Mouse (Mus musculus): Measurements from ENCODE around the gene Bcl2l13. TPM values are rescaled to one million over a fixed set of nuclear protein-coding genes. Genes with fewer than 3 reads are reported as not detected.

The Bcl2l13 gene
- polyA plus RNA-seq, 1 experiment from 2014 or later = 14.0 TPM

GRCm38 (mm10) chr6:120927765-120928164 lies 91.8 kb downstream of the Bcl2l13 start:
- H3K27ac ChIP-seq (ENCODE audit: low read length) = no peak overlapping the region

GRCm38 (mm10) chr6:120929421-120929820 lies 93.4 kb downstream of the Bcl2l13 start:
- TF ChIP-seq CTCF (IDR thresholded peaks at IDR 0.05) = no peak
- TF ChIP-seq EP300 (IDR thresholded peaks at IDR 0.05) = no peak
- no peaks in the 10 kb centered on the region; the same call in none of the 2 replicates for H3K36me3 ChIP-seq (ENCODE audit: insufficient read depth, low read length)
- no peak overlapping the region for H3K4me3 ChIP-seq (ENCODE audit: low read depth, low read length)
- H3K9ac ChIP-seq (replicated peaks; ENCODE audit: low read depth) = no peak overlapping the region
- no peak for ATAC-seq
- H3K27ac ChIP-seq (ENCODE audit: low read length) = no peak overlapping the region
- no peaks in the 10 kb centered on the region for H3K4me1 ChIP-seq (ENCODE audit: insufficient read depth, low read depth, low read length)
- no peak overlapping the region for H3K4me2 ChIP-seq (replicated peaks; ENCODE audit: low read depth, low read length)
- DNase-seq (ENCODE audit: low spot score) = no peak
- 57% methylated on average over 1 of the region's 1 CpGs for WGBS
- no peaks in the 10 kb centered on the region for H3K27me3 ChIP-seq (replicated peaks; ENCODE audit: insufficient read depth, low read length)
- no peaks in the 10 kb centered on the region for H3K9me3 ChIP-seq (ENCODE audit: low read length)

More at GRCm38 (mm10) chr6:120927765-120928164, 91.8 kb downstream of the Bcl2l13 start:
- DNase-seq (ENCODE audit: low spot score) (peak; percentile 55), ATAC-seq (peak; percentile 90)
- TF ChIP-seq CTCF (IDR thresholded peaks at IDR 0.05) (no peak), EP300 (IDR thresholded peaks at IDR 0.05) (peak; percentile 95)
- Histone ChIP-seq H3K4me1 (ENCODE audit: insufficient read depth, low read depth, low read length) (no peaks in the 10 kb centered on the region), H3K4me3 (ENCODE audit: low read depth, low read length) (no peak overlapping the region), H3K4me2 (replicated peaks; ENCODE audit: low read depth, low read length) (no peak overlapping the region), H3K9ac (replicated peaks; ENCODE audit: low read depth) (no peak overlapping the region), H3K36me3 (ENCODE audit: insufficient read depth, low read length) (no peaks in the 10 kb centered on the region; the same call in 1 of the 2 replicates), H3K27me3 (replicated peaks; ENCODE audit: insufficient read depth, low read length) (no peaks in the 10 kb centered on the region), H3K9me3 (ENCODE audit: low read length) (no peaks in the 10 kb centered on the region)
- WGBS = 44% methylated on average over 3 of the region's 3 CpGs

GRCm38 (mm10) chr6:120930450-120931306 lies 94.7 kb downstream of the Bcl2l13 start:
- no peak overlapping the region for H3K9ac ChIP-seq (replicated peaks; ENCODE audit: low read depth)
- no peaks in the 10 kb centered on the region for H3K4me1 ChIP-seq (ENCODE audit: insufficient read depth, low read depth, low read length)
- ATAC-seq (no peak), DNase-seq (ENCODE audit: low spot score) (no peak)
- no peak overlapping the region for H3K4me2 ChIP-seq (replicated peaks; ENCODE audit: low read depth, low read length)
- no peak overlapping the region for H3K27ac ChIP-seq (ENCODE audit: low read length)
- WGBS = 75% methylated on average over 6 of the region's 6 CpGs
- H3K36me3 ChIP-seq (ENCODE audit: insufficient read depth, low read length) = no peaks in the 10 kb centered on the region; the same call in none of the 2 replicates
- no peaks in the 10 kb centered on the region for H3K27me3 ChIP-seq (replicated peaks; ENCODE audit: insufficient read depth, low read length)
- H3K9me3 ChIP-seq (ENCODE audit: low read length) = no peaks in the 10 kb centered on the region
- TF ChIP-seq EP300 (IDR thresholded peaks at IDR 0.05) (no peak), CTCF (IDR thresholded peaks at IDR 0.05) (no peak)
- no peak overlapping the region for H3K4me3 ChIP-seq (ENCODE audit: low read depth, low read length)

- Histone ChIP-seq H3K27me3 (replicated peaks; ENCODE audit: insufficient read depth, low read length) (no peaks in the 10 kb centered on the region), H3K36me3 (ENCODE audit: insufficient read depth, low read length) (no peaks in the 10 kb centered on the region; the same call in none of the 2 replicates), H3K9ac (replicated peaks; ENCODE audit: low read depth) (no peak overlapping the region), H3K4me2 (replicated peaks; ENCODE audit: low read depth, low read length) (no peak overlapping the region), H3K4me3 (ENCODE audit: low read depth, low read length) (no peak overlapping the region), H3K9me3 (ENCODE audit: low read length) (no peaks in the 10 kb centered on the region), H3K4me1 (ENCODE audit: insufficient read depth, low read depth, low read length) (no peaks in the 10 kb centered on the region), H3K27ac (ENCODE audit: low read length) (no peak overlapping the region)
- no peak for DNase-seq (ENCODE audit: low spot score)
- ATAC-seq = no peak
- WGBS = 81% methylated on average over 12 of the region's 12 CpGs
- no peak for TF ChIP-seq EP300 (IDR thresholded peaks at IDR 0.05)
- no peak for TF ChIP-seq CTCF (IDR thresholded peaks at IDR 0.05)
Observed at GRCm38 (mm10) chr6:120932597-120932996, 96.6 kb downstream of the Bcl2l13 start.

GRCm38 (mm10) chr6:120933670-120934069 lies 97.7 kb downstream of the Bcl2l13 start:
- H3K4me2 ChIP-seq (replicated peaks; ENCODE audit: low read depth, low read length) = no peak overlapping the region
- no peak for ATAC-seq
- no peaks in the 10 kb centered on the region for H3K9me3 ChIP-seq (ENCODE audit: low read length)
- no peak for DNase-seq (ENCODE audit: low spot score)
- no peak overlapping the region for H3K4me3 ChIP-seq (ENCODE audit: low read depth, low read length)
- H3K27ac ChIP-seq (ENCODE audit: low read length) = no peak overlapping the region
- no peak overlapping the region for H3K9ac ChIP-seq (replicated peaks; ENCODE audit: low read depth)
- no peaks in the 10 kb centered on the region for H3K4me1 ChIP-seq (ENCODE audit: insufficient read depth, low read depth, low read length)
- H3K36me3 ChIP-seq (ENCODE audit: insufficient read depth, low read length) = no peaks in the 10 kb centered on the region; the same call in none of the 2 replicates
- H3K27me3 ChIP-seq (replicated peaks; ENCODE audit: insufficient read depth, low read length) = no peaks in the 10 kb centered on the region
- WGBS = 84% methylated on average over 7 of the region's 7 CpGs
- TF ChIP-seq EP300 (IDR thresholded peaks at IDR 0.05) (no peak), CTCF (IDR thresholded peaks at IDR 0.05) (no peak)

GRCm38 (mm10) chr6:120934176-120934575 lies 98.2 kb downstream of the Bcl2l13 start:
- ATAC-seq (no peak), DNase-seq (ENCODE audit: low spot score) (no peak)
- Histone ChIP-seq H3K4me2 (replicated peaks; ENCODE audit: low read depth, low read length) (no peak overlapping the region), H3K9me3 (ENCODE audit: low read length) (no peaks in the 10 kb centered on the region), H3K4me3 (ENCODE audit: low read depth, low read length) (no peak overlapping the region), H3K27me3 (replicated peaks; ENCODE audit: insufficient read depth, low read length) (no peaks in the 10 kb centered on the region), H3K27ac (ENCODE audit: low read length) (no peak overlapping the region), H3K4me1 (ENCODE audit: insufficient read depth, low read depth, low read length) (no peaks in the 10 kb centered on the region), H3K36me3 (ENCODE audit: insufficient read depth, low read length) (no peaks in the 10 kb centered on the region; the same call in none of the 2 replicates), H3K9ac (replicated peaks; ENCODE audit: low read depth) (no peak overlapping the region)
- TF ChIP-seq CTCF (IDR thresholded peaks at IDR 0.05) = no peak
- no peak for TF ChIP-seq EP300 (IDR thresholded peaks at IDR 0.05)
- 59% methylated on average over 4 of the region's 4 CpGs for WGBS
